Mouse (Mus musculus) megakaryocyte, embryonic 14.5 days (primary cell): ENCODE data around the gene Krt83.

ENCODE experiments used
- FLI1 ChIP-seq: IDR thresholded peaks from 2 replicates; pipeline ENCODE4 v1.6.1; 2012; ENCODE audit warnings: low read length, inconsistent platforms, mixed read lengths
- GATA1 ChIP-seq: IDR thresholded peaks from 3 replicates; pipeline ENCODE4 v1.6.1; 2012; ENCODE audit warnings: mixed read lengths, low read length, inconsistent platforms, borderline replicate concordance

DNA sequence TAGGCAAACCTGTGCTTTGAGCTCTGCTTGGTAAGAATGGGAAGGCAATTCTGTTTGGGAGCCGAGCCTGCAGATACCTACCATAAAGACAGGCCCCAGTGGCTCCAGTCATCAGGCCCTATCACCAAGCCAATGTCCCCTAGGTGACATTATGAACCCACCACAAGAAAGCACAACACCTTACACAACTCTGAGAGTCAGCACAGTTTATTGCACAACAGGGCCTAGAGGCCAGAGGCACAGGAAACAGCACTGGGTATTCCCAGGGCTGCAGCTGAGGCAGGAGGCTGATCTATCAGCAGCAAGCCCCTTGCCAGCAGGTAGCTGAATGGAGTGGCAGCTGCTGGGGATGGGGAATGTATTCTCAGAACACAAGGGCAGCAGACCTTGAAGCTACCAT is 6.4 kb downstream of the Krt83 start:
- TF ChIP-seq GATA1 (no peak), FLI1 (no peak)
